Mouse (Mus musculus): ENCODE data around the gene Slc6a16.

- no peak for TF ChIP-seq CHD2 (IDR thresholded peaks at IDR 0.05; ENCODE audit: low read depth, low read length)
- no peak for TF ChIP-seq HCFC1 (IDR thresholded peaks at IDR 0.05; ENCODE audit: borderline replicate concordance, insufficient read depth, low read length)
- TF ChIP-seq MAFK (IDR thresholded peaks at IDR 0.05; ENCODE audit: insufficient read depth, low read depth, low read length): no peak
- no peak for TF ChIP-seq ZC3H11A (IDR thresholded peaks at IDR 0.05; ENCODE audit: borderline replicate concordance, low read depth, low read length)
Observed at GRCm38 (mm10) chr7:45259281-45259680, 18.4 kb downstream of the Slc6a16 start.

Measured in ES-E14 (cell line).